Mouse (Mus musculus): Measurements from ENCODE around the gene Cnn1. TPM values are rescaled to one million over a fixed set of nuclear protein-coding genes. Genes with fewer than 3 reads are reported as not detected.

Gene Cnn1
- 574 and 943 TPM in 2 replicates for polyA plus RNA-seq (2012; rRNA removed)

GRCm38 (mm10) chr9:22098993-22099696 is at the start of gene Cnn1:
TSS of gene Cnn1 (plus strand) at chr9:22099216.

GRCm38 (mm10) chr9:22051958-22052254 is 47.1 kb upstream of the Cnn1 start, which contains the start of gene Elavl3:
TSS of gene Elavl3 (minus strand) at chr9:22052023.

GRCm38 (mm10) chr9:22070791-22071573 is 28.0 kb upstream of the Cnn1 start, which contains the start of the genes Gm49318 and Zfp653:
TSS of gene Gm49318 (minus strand) at chr9:22071259.
TSS of gene Zfp653 (minus strand) at chr9:22071376.

GRCm38 (mm10) chr9:22085022-22085834 is 13.8 kb upstream of the Cnn1 start, which contains the start of gene Ecsit:
TSS of gene Ecsit (minus strand) at chr9:22085438.

GRCm38 (mm10) chr9:22116740-22117426 is 17.9 kb downstream of the Cnn1 start, which contains the start of gene Elof1:
TSS of gene Elof1 (minus strand) at chr9:22117172.

GRCm38 (mm10) chr9:22135644-22136390 is 36.8 kb downstream of the Cnn1 start, which contains the start of gene Acp5:
TSS of gene Acp5 (minus strand) at chr9:22135711.

DNA sequence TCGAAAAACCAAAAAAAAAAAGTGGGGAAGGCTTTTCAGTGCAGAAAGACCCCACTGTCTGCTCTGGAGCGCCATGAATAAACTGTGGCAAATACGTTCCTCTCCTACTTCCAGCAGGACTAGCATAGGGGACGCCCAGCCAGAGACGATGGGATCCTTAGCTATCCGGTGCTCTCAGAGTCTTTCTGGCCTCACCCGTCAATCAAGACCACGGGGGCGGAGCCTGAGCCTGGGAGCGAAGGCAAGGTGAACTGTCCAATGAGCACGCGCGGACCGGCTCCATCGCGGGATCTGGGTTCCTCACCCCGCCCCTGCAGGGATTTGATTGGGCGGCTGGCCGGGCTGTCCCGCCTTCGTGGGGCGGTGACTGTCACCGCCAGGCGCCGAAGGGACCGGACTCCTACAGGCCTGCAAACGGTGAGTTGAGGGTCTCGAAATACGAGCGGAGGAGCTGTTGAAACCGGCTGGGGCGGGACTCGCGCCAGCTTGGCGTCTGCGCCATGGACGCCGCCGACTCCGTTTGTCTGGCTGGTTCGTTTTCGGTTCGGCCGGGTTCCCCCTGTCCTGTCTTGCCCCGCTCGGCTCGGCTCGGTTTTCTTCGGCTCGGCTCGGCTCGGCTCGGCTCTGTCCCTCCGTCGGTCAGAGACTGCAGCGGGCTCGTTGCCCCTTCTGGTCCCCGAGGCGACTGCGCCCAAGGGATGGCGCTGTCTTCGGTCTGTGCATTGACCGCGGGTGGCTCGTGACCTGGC is 57.7 kb downstream of the Cnn1 start, which contains the start of gene Pigyl:
TSS of gene Pigyl (plus strand) at position 350 of the 749 bp plus-strand sequence.

Other genes starting within 250 kb of the Cnn1 start
- 34.1 and 43.0 TPM in 2 replicates for gene Dock6, start 246.6 kb upstream of the Cnn1 start, polyA plus RNA-seq (2012; rRNA removed)
- gene Rab3d, start 181.0 kb upstream of the Cnn1 start, polyA plus RNA-seq (2012; rRNA removed): 153 and 157 TPM in 2 replicates
- gene Ccdc159, start 171.7 kb upstream of the Cnn1 start, polyA plus RNA-seq (2012; rRNA removed): 1.5 and 1.9 TPM in 2 replicates
- 106 and 127 TPM in 2 replicates for gene Tmem205, start 171.7 kb upstream of the Cnn1 start, polyA plus RNA-seq (2012; rRNA removed)
- gene Plppr2, start 162.2 kb upstream of the Cnn1 start, polyA plus RNA-seq (2012; rRNA removed): 9.0 and 10.0 TPM in 2 replicates
- gene Swsap1, start 143.5 kb upstream of the Cnn1 start, polyA plus RNA-seq (2012; rRNA removed): 4.9 and 6.1 TPM in 2 replicates
- 1.6 and 2.4 TPM in 2 replicates for gene Epor, start 135.7 kb upstream of the Cnn1 start, polyA plus RNA-seq (2012; rRNA removed)
- gene Rgl3, start 109.8 kb upstream of the Cnn1 start, polyA plus RNA-seq (2012; rRNA removed): 27.3 and 31.9 TPM in 2 replicates
- not detected in 2 replicates for gene Ccdc151, start 96.6 kb upstream of the Cnn1 start, polyA plus RNA-seq (2012; rRNA removed)
- gene Prkcsh, start 96.4 kb upstream of the Cnn1 start, polyA plus RNA-seq (2012; rRNA removed): 51.0 and 53.4 TPM in 2 replicates
- 0.21 and 0.30 TPM in 2 replicates for gene Elavl3, start 47.2 kb upstream of the Cnn1 start, polyA plus RNA-seq (2012; rRNA removed)
- not detected in 2 replicates for gene Gm49318, start 28.0 kb upstream of the Cnn1 start, polyA plus RNA-seq (2012; rRNA removed)
- gene Zfp653, start 27.8 kb upstream of the Cnn1 start, polyA plus RNA-seq (2012; rRNA removed): 7.2 and 7.4 TPM in 2 replicates
- 28.0 and 28.9 TPM in 2 replicates for gene Ecsit, start 13.8 kb upstream of the Cnn1 start, polyA plus RNA-seq (2012; rRNA removed)
- gene Elof1, start 18.0 kb downstream of the Cnn1 start, polyA plus RNA-seq (2012; rRNA removed): 106 and 132 TPM in 2 replicates
- 54.2 and 73.9 TPM in 2 replicates for gene Acp5, start 36.5 kb downstream of the Cnn1 start, polyA plus RNA-seq (2012; rRNA removed)
- gene Pigyl, start 57.6 kb downstream of the Cnn1 start, polyA plus RNA-seq (2012; rRNA removed): 42.9 and 45.4 TPM in 2 replicates
- gene Zfp872, start 88.9 kb downstream of the Cnn1 start, polyA plus RNA-seq (2012; rRNA removed): not detected in 2 replicates
- 1.3 and 6.8 TPM in 2 replicates for gene Zfp809, start 126.5 kb downstream of the Cnn1 start, polyA plus RNA-seq (2012; rRNA removed)
- gene Zfp599, start 160.7 kb downstream of the Cnn1 start, polyA plus RNA-seq (2012; rRNA removed): 0.02 TPM in 1 of 2 replicates, not detected in the other
- 0.79 and 0.99 TPM in 2 replicates for gene Zfp810, start 208.4 kb downstream of the Cnn1 start, polyA plus RNA-seq (2012; rRNA removed)